Mouse (Mus musculus) MEL (cell line): Measurements from ENCODE around the gene Nr2c2ap. TPM values are rescaled to one million over a fixed set of nuclear protein-coding genes. Genes with fewer than 3 reads are reported as not detected.

Source experiments
- DNase-seq: peaks from one replicate; pipeline ENCODE4 v3.0.0; 2011; ENCODE audit warnings: low read depth, low spot score
- H3K27ac ChIP-seq: 2 replicates; pipeline ENCODE4 v1.5.1; 2012; ENCODE audit warnings: low read depth, mild to moderate bottlenecking, control low read depth, low read length, moderate library complexity; ENCODE audit not compliant: control insufficient read depth
- H3K27me3 ChIP-seq, 2 experiments: fragments of 150-350 bp in 1 of 2; sonication (generic) in 1 of 2; 2 replicates each; pipeline ENCODE4 v1.6.1; 2012; ENCODE audit warnings: low read length in 2 of 2, mild to moderate bottlenecking in 2 of 2, improper control_type of control experiment in 1 of 2, moderate library complexity in 1 of 2; ENCODE audit not compliant: insufficient read depth in 2 of 2, control insufficient read depth in 1 of 2
- H3K36me3 ChIP-seq, 2 experiments: 2 replicates each; pipeline ENCODE4 v1.6.1; 2012 to 2014; ENCODE audit warnings: low read length in 2 of 2, improper control_type of control experiment in 1 of 2, inconsistent platforms in 1 of 2, mild to moderate bottlenecking in 1 of 2; ENCODE audit not compliant: insufficient read depth in 2 of 2, control insufficient read depth in 1 of 2
- H3K4me1 ChIP-seq, 2 experiments: fragments of 150-350 bp in 1 of 2; sonication (generic) in 1 of 2; 2 replicates each; pipeline ENCODE4 v1.6.1; 2012; ENCODE audit warnings: low read length in 2 of 2, improper control_type of control experiment in 1 of 2, mild to moderate bottlenecking in 1 of 2; ENCODE audit not compliant: insufficient read depth in 2 of 2, control insufficient read depth in 1 of 2
- H3K4me3 ChIP-seq, 2 experiments: fragments of 150-350 bp in 1 of 2; sonication (generic) in 1 of 2; 2 replicates each; pipeline ENCODE4 v1.5.1; 2012; ENCODE audit warnings: low read depth in 2 of 2, low read length in 2 of 2, mild to moderate bottlenecking in 2 of 2, moderate library complexity in 2 of 2, control low read depth in 1 of 2, improper control_type of control experiment in 1 of 2; ENCODE audit not compliant: control insufficient read depth in 1 of 2, insufficient read depth in 1 of 2
- H3K79me2 ChIP-seq: 2 replicates; pipeline ENCODE4 v1.6.1; 2012; ENCODE audit warnings: mild to moderate bottlenecking, low read length, moderate library complexity; ENCODE audit not compliant: control insufficient read depth, poor library complexity, insufficient read depth
- H3K9ac ChIP-seq: 2 replicates; pipeline ENCODE4 v1.6.1; 2012; ENCODE audit warnings: low read depth, mild to moderate bottlenecking, control low read depth, low read length, moderate library complexity; ENCODE audit not compliant: control insufficient read depth, poor library complexity, severe bottlenecking
- H3K9me3 ChIP-seq: fragments of 150-350 bp; sonication (generic); replicated peaks from 2 replicates; pipeline ENCODE4 v1.6.1; 2012; ENCODE audit warnings: mild to moderate bottlenecking, low read length, improper control_type of control experiment, moderate library complexity; ENCODE audit not compliant: insufficient read depth
- CHD1 ChIP-seq: IDR thresholded peaks from 2 replicates; pipeline ENCODE4 v1.6.1; 2012; ENCODE audit warnings: low read depth, mild to moderate bottlenecking, inconsistent platforms, low read length, improper control_type of control experiment
- ELF1 ChIP-seq: IDR thresholded peaks from 2 replicates; pipeline ENCODE4 v1.6.1; 2014; ENCODE audit warnings: low read depth, mild to moderate bottlenecking, inconsistent platforms, low read length, improper control_type of control experiment, moderate library complexity
- ETS1 ChIP-seq: IDR thresholded peaks from 2 replicates; pipeline ENCODE4 v1.6.1; 2012; ENCODE audit warnings: low read depth, mild to moderate bottlenecking, inconsistent platforms, low read length, improper control_type of control experiment, moderate library complexity
- GABPA ChIP-seq: IDR thresholded peaks from 2 replicates; pipeline ENCODE4 v1.6.1; 2012; ENCODE audit warnings: low read depth, mild to moderate bottlenecking, inconsistent platforms, low read length, improper control_type of control experiment, moderate library complexity
- KAT2A ChIP-seq: conservative IDR thresholded peaks from 2 replicates; pipeline ENCODE4 v1.6.1; 2012; ENCODE audit warnings: low read depth, low read length, improper control_type of control experiment, inconsistent platforms
- MAX ChIP-seq: IDR thresholded peaks from 2 replicates; pipeline ENCODE4 v1.6.1; 2011; ENCODE audit warnings: low read length, improper control_type of control experiment
- MAZ ChIP-seq: IDR thresholded peaks from 2 replicates; pipeline ENCODE4 v1.6.1; 2012; ENCODE audit warnings: low read depth, mild to moderate bottlenecking, inconsistent platforms, low read length, improper control_type of control experiment
- MXI1 ChIP-seq: IDR thresholded peaks from 2 replicates; pipeline ENCODE4 v1.6.1; 2011; ENCODE audit warnings: mild to moderate bottlenecking, low read depth, low read length, improper control_type of control experiment
- MYB ChIP-seq: IDR thresholded peaks from 2 replicates; pipeline ENCODE4 v1.6.1; 2011; ENCODE audit warnings: mild to moderate bottlenecking, low read depth, low read length, improper control_type of control experiment
- NELFE ChIP-seq: IDR thresholded peaks from 2 replicates; pipeline ENCODE4 v1.6.1; 2011; ENCODE audit warnings: low read depth, low read length, improper control_type of control experiment
- RAD21 ChIP-seq: IDR thresholded peaks from 2 replicates; pipeline ENCODE4 v1.6.1; 2011; ENCODE audit warnings: mild to moderate bottlenecking, low read depth, low read length, improper control_type of control experiment
- RCOR1 ChIP-seq: IDR thresholded peaks from 2 replicates; pipeline ENCODE4 v1.6.1; 2012; ENCODE audit warnings: low read depth, mild to moderate bottlenecking, inconsistent platforms, low read length, improper control_type of control experiment
- SIN3A ChIP-seq: IDR thresholded peaks from 2 replicates; pipeline ENCODE4 v1.6.1; 2012; ENCODE audit warnings: low read length, improper control_type of control experiment, inconsistent platforms
- TAL1 ChIP-seq: IDR thresholded peaks from 2 replicates; pipeline ENCODE4 v1.6.1; 2012; ENCODE audit warnings: mild to moderate bottlenecking, inconsistent platforms, low read length, moderate library complexity, mixed read lengths
- TCF12 ChIP-seq: IDR thresholded peaks from 2 replicates; pipeline ENCODE4 v1.6.1; 2014; ENCODE audit warnings: low read depth, mild to moderate bottlenecking, inconsistent platforms, low read length, improper control_type of control experiment, moderate library complexity
- UBTF ChIP-seq: IDR thresholded peaks from 2 replicates; pipeline ENCODE4 v1.6.1; 2012; ENCODE audit warnings: low read depth, mild to moderate bottlenecking, inconsistent platforms, low read length, improper control_type of control experiment, moderate library complexity, borderline replicate concordance; ENCODE audit not compliant: insufficient read depth
- USF2 ChIP-seq, 2 experiments: IDR thresholded peaks; 2 replicates each; pipeline ENCODE4 v1.6.1; 2011 to 2012; ENCODE audit warnings: improper control_type of control experiment in 2 of 2, low read length in 2 of 2, borderline replicate concordance in 1 of 2, inconsistent platforms in 1 of 2, low read depth in 1 of 2, mild to moderate bottlenecking in 1 of 2; ENCODE audit not compliant: insufficient read depth in 1 of 2
- ZC3H11A ChIP-seq: IDR thresholded peaks from 2 replicates; pipeline ENCODE4 v1.6.1; 2012; ENCODE audit warnings: low read depth, mild to moderate bottlenecking, inconsistent platforms, low read length, improper control_type of control experiment
- ZMIZ1 ChIP-seq: IDR thresholded peaks from 2 replicates; pipeline ENCODE4 v1.6.1; 2012; ENCODE audit warnings: low read depth, mild to moderate bottlenecking, inconsistent platforms, low read length, improper control_type of control experiment, moderate library complexity
- ZNF384 ChIP-seq: IDR thresholded peaks from 2 replicates; pipeline ENCODE4 v1.6.1; 2012; ENCODE audit warnings: low read depth, mild to moderate bottlenecking, inconsistent platforms, low read length, improper control_type of control experiment
- polyA plus RNA-seq, 2 experiments: library from polyadenylated mRNA; stranded (reverse) in 1 of 2; unstranded in 1 of 2; fragments of >175 nt in 1 of 2; fragments of >200 nt in 1 of 2; gene quantifications; 2 replicates each; pipeline versions ENCODE4 v1.2.1 to v1.2.4; 2012; ENCODE audit warnings: low replicate concordance in 2 of 2, low read depth in 1 of 2; ENCODE audit not compliant: insufficient read length in 2 of 2, insufficient read depth in 1 of 2, missing spikeins in 1 of 2
- total RNA-seq: library from RNA; depleted of rRNA; stranded (reverse); fragments of 300-350 nt; gene quantifications from 2 replicates; pipeline ENCODE4 v1.2.3, GENCODE M21; 2012

The Nr2c2ap gene
- total and polyA plus RNA-seq, 3 experiments: 24.6 to 55.7 TPM; not detected in 1

- TF ChIP-seq RCOR1: no peak
- no peak for TF ChIP-seq TCF12
- no peak for TF ChIP-seq SIN3A
- TF ChIP-seq ELF1: no peak
- no peak for TF ChIP-seq GABPA
- no peak for TF ChIP-seq UBTF
- TF ChIP-seq KAT2A: no peak
- TF ChIP-seq ZC3H11A: no peak
- no peak for TF ChIP-seq NELFE
- TF ChIP-seq ZMIZ1: no peak
- no peak for TF ChIP-seq CHD1
- TF ChIP-seq TAL1: no peak
- TF ChIP-seq ETS1: no peak
- no peak for TF ChIP-seq USF2 (IDR thresholded peaks at IDR 0.05; ENCODE audit: borderline replicate concordance in 1 of 2, insufficient read depth in 1 of 2, low read depth in 1 of 2, low read length in 2 of 2)
- no peak for TF ChIP-seq MYB
- no peak overlapping the region for H3K9ac ChIP-seq
- H3K4me3 ChIP-seq: no peak overlapping the region
- no peaks in the 10 kb centered on the region for H3K4me1 ChIP-seq
- H3K27me3 ChIP-seq: 0 out of 4 replicates have a peak, but pooled peaks cover 0 to 3% of the 10 kb centered on the region in 2 experiments
- peak; percentile 36 for DNase-seq
- no peaks in the 10 kb centered on the region for H3K79me2 ChIP-seq
- no peaks in the 10 kb centered on the region for H3K36me3 ChIP-seq
- no peak overlapping the region for H3K27ac ChIP-seq
- H3K9me3 ChIP-seq: no peaks in the 10 kb centered on the region
Measured at GRCm38 (mm10) chr8:70118726-70119700, 12.1 kb upstream of the Nr2c2ap start.

- Histone ChIP-seq H3K27me3 (peaks cover 0 to 4% of the 10 kb centered on the region in 2 experiments; a peak in 1 of 4 replicates), H3K9ac (no peak within 1 kb of the TSS), H3K4me3 (no peak within 1 kb of the TSS), H3K27ac (no peak within 1 kb of the TSS), H3K79me2 (no peaks in the 10 kb centered on the region), H3K4me1 (no peaks in the 10 kb centered on the region), H3K9me3 (no peaks in the 10 kb centered on the region), H3K36me3 (no peaks in the 10 kb centered on the region)
- TF ChIP-seq SIN3A (no peak), MAX (no peak), MAZ (no peak), ZNF384 (no peak), RAD21 (no peak), ELF1 (no peak), MXI1 (no peak), MYB (no peak)
- no peak for DNase-seq
Measured at GRCm38 (mm10) chr8:70120667-70121066, 10.5 kb upstream of the Nr2c2ap start, which contains the start of gene Ncan. TSS of gene Ncan (minus strand) at chr8:70120873.
